Mouse (Mus musculus) midbrain, embryonic 15.5 days (tissue): ENCODE data around the gene Tnrc18. TPM values are rescaled to one million over a fixed set of nuclear protein-coding genes. Genes with fewer than 3 reads are reported as not detected.
A peak's percentile ranks its signal among the peaks of the same experiment; 100 is the strongest.

Source experiments
- ATAC-seq: fragments of 200-750 bp; cut with Nextera tagmentation; replicated peaks from 2 replicates; pipeline ENCODE4 v1.8.0; 2017; ENCODE audit warnings: moderate TSS enrichment
- H3K27ac ChIP-seq: fragments of 300-500 bp; sonication (generic); 2 replicates; pipeline ENCODE4 v1.5.1; 2015; ENCODE audit warnings: mild to moderate bottlenecking, inconsistent platforms
- H3K27me3 ChIP-seq: fragments of 300-500 bp; sonication (generic); replicated peaks from 2 replicates; pipeline ENCODE4 v1.6.1; 2015; ENCODE audit warnings: inconsistent platforms
- H3K36me3 ChIP-seq: fragments of 300-500 bp; sonication (generic); replicated peaks from 2 replicates; pipeline ENCODE4 v1.6.1; 2015; ENCODE audit warnings: inconsistent platforms
- H3K4me1 ChIP-seq: fragments of 300-500 bp; sonication (generic); 2 replicates; pipeline ENCODE4 v1.6.1; 2015; ENCODE audit warnings: inconsistent platforms
- H3K4me2 ChIP-seq: fragments of 300-500 bp; sonication (generic); 2 replicates; pipeline ENCODE4 v1.6.1; 2015; ENCODE audit warnings: inconsistent platforms, mild to moderate bottlenecking, moderate library complexity
- H3K4me3 ChIP-seq: fragments of 300-500 bp; sonication (generic); 2 replicates; pipeline ENCODE4 v1.5.1; 2015; ENCODE audit warnings: mild to moderate bottlenecking, inconsistent platforms
- H3K9ac ChIP-seq: fragments of 300-500 bp; sonication (generic); 2 replicates; pipeline ENCODE4 v1.6.1; 2015; ENCODE audit warnings: mild to moderate bottlenecking, inconsistent platforms
- H3K9me3 ChIP-seq: fragments of 300-500 bp; sonication (generic); 2 replicates; pipeline ENCODE4 v1.6.1; 2016; ENCODE audit warnings: inconsistent platforms
- WGBS: fragments of 180-500 bp; shearing (Covaris S2); methylation state at CpG from one replicate; pipeline ENCODE4 v1.1.7; 2015; ENCODE audit warnings: mixed read lengths; 5-methylcytosine and 5-hydroxymethylcytosine counted together
- polyA plus RNA-seq: library from polyadenylated mRNA; unstranded; fragments of >200 nt; fragmentation: Nextera tagmentation; extraction: Ambion mirVana; gene quantifications from 2 replicates; pipeline ENCODE4 v1.2.1, GENCODE M21; 2015

The Tnrc18 gene
- polyA plus RNA-seq, 1 experiment from 2014 or later, result 38.6 TPM

- Histone ChIP-seq H3K9me3 (no peaks in the 10 kb centered on the region), H3K4me1 (peaks cover 34% of the 10 kb centered on the region), H3K36me3 (no peaks in the 10 kb centered on the region), H3K4me2 (peak overlapping the region; percentile 93), H3K9ac (peak overlapping the region; percentile 86), H3K4me3 (peak overlapping the region; percentile 77), H3K27ac (peak overlapping the region; percentile 99), H3K27me3 (no peaks in the 10 kb centered on the region)
- no peak for ATAC-seq
- WGBS, result under 1% methylated on average over 53 of the region's 53 CpGs
Observed at GRCm38 (mm10) chr5:142820276-142821265, 3.1 kb upstream of the Tnrc18 start.

GRCm38 (mm10) chr5:142819385-142820275, 2.2 kb upstream of the Tnrc18 start:
- H3K36me3 ChIP-seq, result no peaks in the 10 kb centered on the region
- peak overlapping the region; percentile 77 for H3K4me3 ChIP-seq
- no peaks in the 10 kb centered on the region for H3K9me3 ChIP-seq
- 1% methylated on average over 36 of the region's 36 CpGs for WGBS
- peak overlapping the region; percentile 93 for H3K4me2 ChIP-seq
- peaks cover 25% of the 10 kb centered on the region for H3K4me1 ChIP-seq
- H3K9ac ChIP-seq, result peak overlapping the region; percentile 86
- H3K27me3 ChIP-seq, result no peaks in the 10 kb centered on the region
- ATAC-seq, result peak; percentile 19
- peak overlapping the region; percentile 99 for H3K27ac ChIP-seq

DNA sequence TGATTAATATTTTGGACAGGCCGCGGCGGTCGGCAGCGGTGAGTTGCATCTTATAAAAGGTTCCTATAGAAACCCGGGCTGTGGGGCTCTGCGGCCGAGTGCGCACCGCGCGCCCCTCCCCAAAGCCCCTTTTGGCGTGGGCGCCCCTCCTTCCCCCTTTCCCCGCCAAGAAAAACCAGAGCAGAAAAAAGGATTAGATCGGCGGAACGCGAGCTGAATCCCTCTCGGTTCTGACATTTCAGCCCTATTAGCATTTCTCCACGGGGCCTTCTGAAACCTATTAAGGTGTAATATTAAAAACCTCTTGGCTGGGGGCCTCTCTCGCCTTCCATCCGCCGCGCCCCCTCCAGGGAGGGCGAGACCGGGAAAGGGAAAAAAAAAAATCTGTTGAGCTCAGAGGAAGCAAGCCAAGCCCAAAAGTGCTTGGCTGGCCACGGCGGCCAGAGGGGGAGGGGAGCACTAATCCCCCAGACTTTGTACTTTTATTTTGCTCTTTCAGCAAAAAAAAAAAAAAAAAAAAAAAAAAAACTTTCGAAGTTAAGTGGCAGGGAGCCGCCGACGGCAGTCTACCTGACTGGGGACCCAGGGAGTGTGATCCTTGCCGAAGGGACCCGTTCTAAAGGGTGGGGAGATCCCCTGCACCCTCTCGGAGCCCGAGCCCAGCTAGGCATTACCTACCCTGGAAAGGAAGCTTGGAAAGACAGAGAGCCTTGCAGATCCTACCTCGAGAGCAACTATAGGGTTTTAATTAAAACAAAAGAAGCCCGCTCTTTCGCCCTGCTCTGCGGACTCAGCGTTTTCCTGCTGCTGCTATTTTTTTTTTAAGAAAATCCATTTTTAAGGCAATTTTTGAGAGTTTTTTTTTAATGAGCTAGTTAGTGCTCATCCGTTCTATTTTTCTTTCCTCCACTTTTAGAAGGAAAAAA, 1.2 kb upstream of the Tnrc18 start:
- H3K36me3 ChIP-seq, result no peaks in the 10 kb centered on the region
- H3K27ac ChIP-seq, result peak overlapping the region; percentile 99
- peak; percentile 24; the same call in 1 of the 2 replicates for ATAC-seq
- peaks cover 15% of the 10 kb centered on the region for H3K4me1 ChIP-seq
- WGBS, result under 1% methylated on average over 43 of the region's 43 CpGs
- H3K4me3 ChIP-seq, result peak overlapping the region; percentile 77
- H3K9me3 ChIP-seq, result no peaks in the 10 kb centered on the region
- peak overlapping the region; percentile 93 for H3K4me2 ChIP-seq
- H3K27me3 ChIP-seq, result no peaks in the 10 kb centered on the region
- H3K9ac ChIP-seq, result peak overlapping the region; percentile 86

- Histone ChIP-seq H3K36me3 (no peaks in the 10 kb centered on the region), H3K27me3 (no peaks in the 10 kb centered on the region), H3K4me2 (peak overlapping the region; percentile 93), H3K27ac (peak overlapping the region; percentile 99), H3K9ac (peak overlapping the region; percentile 99), H3K4me3 (peak overlapping the region; percentile 77), H3K4me1 (peaks cover 17% of the 10 kb centered on the region), H3K9me3 (no peaks in the 10 kb centered on the region)
- ATAC-seq, result no peak
- under 1% methylated on average over 55 of the region's 71 CpGs for WGBS
Observed at GRCm38 (mm10) chr5:142816811-142817523, 495 bp downstream of the Tnrc18 start.

DNA sequence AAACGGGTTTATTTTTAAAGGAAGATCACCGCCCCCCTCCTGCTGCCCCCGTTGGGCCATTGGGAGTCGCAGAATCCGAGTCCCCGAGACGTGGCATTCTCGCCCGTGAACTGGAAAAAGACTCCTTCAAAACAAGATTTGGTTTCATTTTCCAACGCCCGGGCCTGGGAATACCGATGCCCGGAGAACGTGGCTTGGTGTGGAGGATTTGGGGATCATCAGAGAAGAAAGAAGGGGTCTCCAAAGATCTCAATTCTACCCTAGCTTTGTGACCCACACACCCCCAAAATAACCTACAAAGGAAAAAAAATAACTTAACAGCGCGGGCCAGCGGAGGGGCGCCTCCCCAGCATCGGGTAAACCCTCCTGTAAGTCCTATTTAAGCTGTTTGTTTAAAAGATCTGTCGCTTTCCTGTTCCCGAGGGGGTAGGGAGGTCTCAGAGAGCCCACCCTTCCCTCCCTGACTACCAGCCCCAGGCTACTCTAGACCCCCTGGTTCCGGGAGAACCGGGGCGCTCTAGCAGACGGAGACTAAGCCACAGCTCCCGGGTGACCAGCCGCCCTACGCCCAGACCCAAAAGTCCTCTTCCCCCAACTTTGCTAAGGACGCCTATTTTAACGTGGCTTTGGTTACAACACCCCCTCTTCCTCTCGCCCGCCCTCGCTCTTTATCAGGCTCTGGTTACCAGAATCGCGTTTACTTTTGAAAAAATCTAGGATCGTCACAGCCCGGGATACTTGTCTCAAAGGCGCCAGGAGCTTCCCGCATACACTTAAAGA, 1.2 kb downstream of the Tnrc18 start:
- Histone ChIP-seq H3K9me3 (no peaks in the 10 kb centered on the region), H3K4me2 (peak overlapping the region; percentile 93), H3K9ac (peak overlapping the region; percentile 99), H3K27me3 (no peaks in the 10 kb centered on the region), H3K4me1 (peaks cover 21% of the 10 kb centered on the region), H3K4me3 (peak overlapping the region; percentile 77), H3K36me3 (no peaks in the 10 kb centered on the region), H3K27ac (peak overlapping the region; percentile 99)
- 0% methylated on average over 39 of the region's 39 CpGs for WGBS
- no peak for ATAC-seq

DNA sequence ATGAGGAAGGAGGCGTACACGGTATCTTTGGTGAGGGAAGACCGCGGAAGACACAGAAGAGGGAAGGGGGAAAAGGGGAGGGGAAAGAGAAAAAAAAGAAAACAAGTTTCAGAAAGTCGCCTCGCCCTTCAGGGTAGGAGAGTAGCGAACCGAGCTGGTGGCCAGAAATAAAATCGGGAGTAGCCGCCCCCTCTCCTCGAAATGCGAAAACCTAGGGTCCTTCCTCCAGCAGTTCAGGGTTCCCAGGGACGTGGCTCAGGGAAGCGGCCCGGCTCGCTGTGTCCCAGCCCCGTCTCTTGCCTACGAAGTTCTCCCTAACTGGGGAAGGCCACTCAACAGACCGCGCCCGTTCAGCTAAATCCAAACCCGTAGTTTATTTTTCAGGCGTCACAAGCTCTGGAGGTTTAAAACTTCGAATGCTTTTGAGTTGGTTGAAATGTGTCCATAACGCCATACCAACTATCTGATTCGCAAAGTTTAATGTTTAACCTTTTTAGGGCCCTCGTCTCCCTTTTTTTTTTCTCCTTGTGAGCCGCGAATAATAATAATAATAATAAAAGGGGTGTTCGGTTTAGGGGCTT, 2.0 kb downstream of the Tnrc18 start:
- Histone ChIP-seq H3K9ac (peak overlapping the region; percentile 99), H3K4me3 (peak overlapping the region; percentile 77), H3K27me3 (no peaks in the 10 kb centered on the region), H3K9me3 (no peaks in the 10 kb centered on the region), H3K36me3 (no peaks in the 10 kb centered on the region), H3K4me1 (peaks cover 29% of the 10 kb centered on the region), H3K4me2 (peak overlapping the region; percentile 93), H3K27ac (peak overlapping the region; percentile 99)
- WGBS, result 0% methylated on average over 30 of the region's 30 CpGs
- no peak for ATAC-seq

DNA sequence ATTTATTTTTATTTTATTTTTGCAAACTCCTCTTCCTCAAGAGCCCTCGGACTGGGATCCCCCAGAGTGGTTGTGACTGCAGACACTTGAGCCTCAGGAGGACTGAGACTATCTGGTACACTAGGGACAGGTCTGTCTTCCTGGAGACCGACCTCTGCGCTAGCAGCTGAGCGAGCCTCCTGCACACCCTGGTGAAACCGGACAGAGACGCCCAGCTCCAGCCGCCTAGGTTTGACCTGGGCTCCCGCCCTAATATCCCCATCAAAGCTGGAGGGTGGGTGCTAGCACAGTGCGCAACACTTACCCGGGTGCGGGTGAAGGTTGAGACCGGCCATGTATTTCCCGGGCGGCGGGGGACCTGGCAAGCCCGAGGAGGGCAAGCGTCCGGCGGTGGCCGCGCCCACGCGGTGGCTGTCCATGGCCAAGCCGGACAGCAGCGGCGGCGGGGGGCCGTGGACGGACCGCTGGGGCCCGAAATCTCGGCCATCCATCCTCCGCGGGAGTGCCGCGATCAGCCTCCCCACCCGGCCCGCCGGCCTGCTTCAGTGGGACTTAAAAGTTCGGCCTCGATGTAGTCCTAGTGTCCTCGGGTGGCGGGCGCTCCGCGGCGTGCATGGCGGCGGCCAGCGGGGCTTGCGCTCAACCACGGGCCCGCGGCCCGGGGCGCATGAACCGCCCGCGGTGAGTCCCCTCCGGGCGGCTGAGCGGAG, 2.6 kb downstream of the Tnrc18 start:
- no peaks in the 10 kb centered on the region for H3K36me3 ChIP-seq
- peak overlapping the region; percentile 99 for H3K27ac ChIP-seq
- WGBS, result under 1% methylated on average over 62 of the region's 62 CpGs
- H3K9me3 ChIP-seq, result no peaks in the 10 kb centered on the region
- no peak for ATAC-seq
- H3K4me2 ChIP-seq, result peak overlapping the region; percentile 93
- peak overlapping the region; percentile 77 for H3K4me3 ChIP-seq
- peak overlapping the region; percentile 99 for H3K9ac ChIP-seq
- no peaks in the 10 kb centered on the region for H3K27me3 ChIP-seq
- peaks cover 35% of the 10 kb centered on the region for H3K4me1 ChIP-seq

DNA sequence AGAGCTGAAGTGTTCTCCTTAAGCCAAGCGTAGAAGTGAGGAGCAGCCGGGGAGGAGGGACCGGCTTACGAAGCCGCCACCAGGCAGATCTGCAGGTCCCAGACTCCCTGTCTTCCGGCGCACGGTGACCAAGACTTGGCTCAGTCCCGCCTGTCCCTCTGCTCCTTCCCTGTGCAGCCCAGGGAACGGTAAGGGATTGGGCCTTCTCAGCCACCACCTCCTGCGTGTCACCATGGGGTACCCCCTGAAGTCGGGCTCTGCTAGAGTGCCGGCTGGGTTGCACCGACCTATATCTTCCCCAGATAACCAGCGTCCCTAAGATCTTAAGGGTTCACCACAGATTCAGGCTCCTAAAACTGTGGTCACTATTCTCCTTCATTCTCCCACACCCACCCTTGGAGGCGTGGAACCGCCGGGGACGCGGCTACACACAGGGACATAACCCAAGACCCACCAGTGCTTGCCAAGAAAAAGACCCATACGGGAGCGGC, 3.3 kb downstream of the Tnrc18 start:
- peak overlapping the region; percentile 99 for H3K27ac ChIP-seq

DNA sequence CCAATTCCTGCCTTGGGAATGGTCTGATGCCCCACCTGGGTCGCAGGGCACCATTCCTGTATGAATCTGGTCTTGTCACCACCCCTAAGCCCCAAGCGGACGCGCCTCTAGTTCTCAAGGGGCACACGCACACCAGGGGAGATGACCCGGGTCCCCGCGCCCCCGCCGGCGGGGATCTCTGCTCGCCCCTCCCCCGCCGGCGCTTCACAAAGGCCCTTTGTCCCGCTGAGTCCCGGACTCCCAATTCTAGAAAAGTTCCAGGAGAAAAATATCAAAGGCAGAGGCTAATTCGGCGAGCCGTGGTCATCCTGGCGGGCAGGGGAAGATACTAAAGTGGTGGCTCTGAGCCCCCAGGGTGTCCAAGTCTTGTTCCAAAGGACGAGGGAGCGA, 3.7 kb downstream of the Tnrc18 start:
- Histone ChIP-seq H3K36me3 (no peaks in the 10 kb centered on the region), H3K27ac (peak overlapping the region; percentile 99), H3K9me3 (no peaks in the 10 kb centered on the region), H3K27me3 (no peaks in the 10 kb centered on the region), H3K9ac (peak overlapping the region; percentile 99), H3K4me2 (peak overlapping the region; percentile 93), H3K4me3 (peak overlapping the region; percentile 77), H3K4me1 (peaks cover 44% of the 10 kb centered on the region)
- 1% methylated on average over 23 of the region's 23 CpGs for WGBS
- ATAC-seq, result no peak

More for the DNA sequence above, 3.3 kb downstream of the Tnrc18 start:
- peak overlapping the region; percentile 99 for H3K9ac ChIP-seq
- H3K4me2 ChIP-seq, result peak overlapping the region; percentile 93
- no peak for ATAC-seq
- under 1% methylated on average over 22 of the region's 22 CpGs for WGBS
- H3K9me3 ChIP-seq, result no peaks in the 10 kb centered on the region
- no peaks in the 10 kb centered on the region for H3K36me3 ChIP-seq
- no peaks in the 10 kb centered on the region for H3K27me3 ChIP-seq
- peak overlapping the region; percentile 77 for H3K4me3 ChIP-seq
- H3K4me1 ChIP-seq, result peaks cover 42% of the 10 kb centered on the region
